Mouse (Mus musculus) MEL (cell line): ENCODE results near the gene Usp29. TPM values are rescaled to one million over a fixed set of nuclear protein-coding genes. Genes with fewer than 3 reads are reported as not detected.

ENCODE experiments used
- DNase-seq: peaks from one replicate; pipeline ENCODE4 v3.0.0; 2011; ENCODE audit warnings: low read depth, low spot score
- H3K27ac ChIP-seq: 2 replicates; pipeline ENCODE4 v1.5.1; 2012; ENCODE audit warnings: low read depth, mild to moderate bottlenecking, control low read depth, low read length, moderate library complexity; ENCODE audit not compliant: control insufficient read depth
- H3K27me3 ChIP-seq, 2 experiments: fragments of 150-350 bp in 1 of 2; sonication (generic) in 1 of 2; 2 replicates each; pipeline ENCODE4 v1.6.1; 2012; ENCODE audit warnings: low read length in 2 of 2, mild to moderate bottlenecking in 2 of 2, improper control_type of control experiment in 1 of 2, moderate library complexity in 1 of 2; ENCODE audit not compliant: insufficient read depth in 2 of 2, control insufficient read depth in 1 of 2
- H3K36me3 ChIP-seq, 2 experiments: 2 replicates each; pipeline ENCODE4 v1.6.1; 2012 to 2014; ENCODE audit warnings: low read length in 2 of 2, improper control_type of control experiment in 1 of 2, inconsistent platforms in 1 of 2, mild to moderate bottlenecking in 1 of 2; ENCODE audit not compliant: insufficient read depth in 2 of 2, control insufficient read depth in 1 of 2
- H3K4me1 ChIP-seq, 2 experiments: fragments of 150-350 bp in 1 of 2; sonication (generic) in 1 of 2; 2 replicates each; pipeline ENCODE4 v1.6.1; 2012; ENCODE audit warnings: low read length in 2 of 2, improper control_type of control experiment in 1 of 2, mild to moderate bottlenecking in 1 of 2; ENCODE audit not compliant: insufficient read depth in 2 of 2, control insufficient read depth in 1 of 2
- H3K4me3 ChIP-seq, 2 experiments: fragments of 150-350 bp in 1 of 2; sonication (generic) in 1 of 2; 2 replicates each; pipeline ENCODE4 v1.5.1; 2012; ENCODE audit warnings: low read depth in 2 of 2, low read length in 2 of 2, mild to moderate bottlenecking in 2 of 2, moderate library complexity in 2 of 2, control low read depth in 1 of 2, improper control_type of control experiment in 1 of 2; ENCODE audit not compliant: control insufficient read depth in 1 of 2, insufficient read depth in 1 of 2
- H3K79me2 ChIP-seq: 2 replicates; pipeline ENCODE4 v1.6.1; 2012; ENCODE audit warnings: mild to moderate bottlenecking, low read length, moderate library complexity; ENCODE audit not compliant: control insufficient read depth, poor library complexity, insufficient read depth
- H3K9ac ChIP-seq: 2 replicates; pipeline ENCODE4 v1.6.1; 2012; ENCODE audit warnings: low read depth, mild to moderate bottlenecking, control low read depth, low read length, moderate library complexity; ENCODE audit not compliant: control insufficient read depth, poor library complexity, severe bottlenecking
- H3K9me3 ChIP-seq: fragments of 150-350 bp; sonication (generic); replicated peaks from 2 replicates; pipeline ENCODE4 v1.6.1; 2012; ENCODE audit warnings: mild to moderate bottlenecking, low read length, improper control_type of control experiment, moderate library complexity; ENCODE audit not compliant: insufficient read depth
- BHLHE40 ChIP-seq: IDR thresholded peaks from 2 replicates; pipeline ENCODE4 v1.6.1; 2012; ENCODE audit warnings: low read depth, mild to moderate bottlenecking, inconsistent platforms, low read length, improper control_type of control experiment, borderline replicate concordance
- CHD1 ChIP-seq: IDR thresholded peaks from 2 replicates; pipeline ENCODE4 v1.6.1; 2012; ENCODE audit warnings: low read depth, mild to moderate bottlenecking, inconsistent platforms, low read length, improper control_type of control experiment
- CTCF ChIP-seq, 3 experiments: IDR thresholded peaks in 2 of 3; conservative IDR thresholded peaks in 1 of 3; 2 replicates each; pipeline ENCODE4 v1.5.1; 2011 to 2012; ENCODE audit warnings: low read length in 3 of 3, low read depth in 2 of 3, mild to moderate bottlenecking in 2 of 3, improper control_type of control experiment in 1 of 3, inconsistent platforms in 1 of 3, mixed read lengths in 1 of 3, moderate library complexity in 1 of 3; ENCODE audit not compliant: control insufficient read depth in 1 of 3, insufficient read depth in 1 of 3, poor library complexity in 1 of 3, severe bottlenecking in 1 of 3
- E2F4 ChIP-seq: IDR thresholded peaks from 2 replicates; pipeline ENCODE4 v1.6.1; 2011; ENCODE audit warnings: low read depth, low read length, improper control_type of control experiment, borderline replicate concordance
- ELF1 ChIP-seq: IDR thresholded peaks from 2 replicates; pipeline ENCODE4 v1.6.1; 2014; ENCODE audit warnings: low read depth, mild to moderate bottlenecking, inconsistent platforms, low read length, improper control_type of control experiment, moderate library complexity
- EP300 ChIP-seq, 2 experiments: IDR thresholded peaks; 2 replicates each; pipeline ENCODE4 v1.6.1; 2011; ENCODE audit warnings: improper control_type of control experiment in 2 of 2, low read length in 2 of 2, low read depth in 1 of 2, mild to moderate bottlenecking in 1 of 2
- GABPA ChIP-seq: IDR thresholded peaks from 2 replicates; pipeline ENCODE4 v1.6.1; 2012; ENCODE audit warnings: low read depth, mild to moderate bottlenecking, inconsistent platforms, low read length, improper control_type of control experiment, moderate library complexity
- GATA1 ChIP-seq: IDR thresholded peaks from 2 replicates; pipeline ENCODE4 v1.6.1; 2011; ENCODE audit warnings: low read depth, low read length, improper control_type of control experiment
- HCFC1 ChIP-seq: IDR thresholded peaks from 2 replicates; pipeline ENCODE4 v1.6.1; 2012; ENCODE audit warnings: low read depth, mild to moderate bottlenecking, inconsistent platforms, low read length, improper control_type of control experiment, moderate library complexity
- MAZ ChIP-seq: IDR thresholded peaks from 2 replicates; pipeline ENCODE4 v1.6.1; 2012; ENCODE audit warnings: low read depth, mild to moderate bottlenecking, inconsistent platforms, low read length, improper control_type of control experiment
- MEF2A ChIP-seq: IDR thresholded peaks from 2 replicates; pipeline ENCODE4 v1.6.1; 2014; ENCODE audit warnings: low read depth, mild to moderate bottlenecking, inconsistent platforms, low read length, improper control_type of control experiment; ENCODE audit not compliant: poor library complexity, insufficient replicate concordance, severe bottlenecking; ENCODE audit errors: extremely low read depth
- MYC ChIP-seq: IDR thresholded peaks from 2 replicates; pipeline ENCODE4 v1.6.1; 2011; ENCODE audit warnings: low read depth, mild to moderate bottlenecking, low read length, improper control_type of control experiment, moderate library complexity
- NRF1 ChIP-seq: IDR thresholded peaks from 2 replicates; pipeline ENCODE4 v1.6.1; 2014; ENCODE audit warnings: low read depth, mild to moderate bottlenecking, inconsistent platforms, low read length, improper control_type of control experiment, moderate library complexity; ENCODE audit not compliant: poor library complexity, insufficient read depth, severe bottlenecking
- POLR2AphosphoS2 ChIP-seq: IDR thresholded peaks from 2 replicates; pipeline ENCODE4 v1.6.1; 2011; ENCODE audit warnings: low read length, improper control_type of control experiment
- POLR2AphosphoS5 ChIP-seq: IDR thresholded peaks from 2 replicates; pipeline ENCODE4 v1.6.1; 2012; ENCODE audit warnings: low read depth, borderline replicate concordance, mild to moderate bottlenecking, inconsistent platforms, low read length, moderate library complexity, mixed read lengths
- RCOR1 ChIP-seq: IDR thresholded peaks from 2 replicates; pipeline ENCODE4 v1.6.1; 2012; ENCODE audit warnings: low read depth, mild to moderate bottlenecking, inconsistent platforms, low read length, improper control_type of control experiment
- SIN3A ChIP-seq: IDR thresholded peaks from 2 replicates; pipeline ENCODE4 v1.6.1; 2012; ENCODE audit warnings: low read length, improper control_type of control experiment, inconsistent platforms
- SMC3 ChIP-seq: IDR thresholded peaks from 2 replicates; pipeline ENCODE4 v1.6.1; 2011; ENCODE audit warnings: low read depth, low read length, improper control_type of control experiment
- TCF12 ChIP-seq: IDR thresholded peaks from 2 replicates; pipeline ENCODE4 v1.6.1; 2014; ENCODE audit warnings: low read depth, mild to moderate bottlenecking, inconsistent platforms, low read length, improper control_type of control experiment, moderate library complexity
- USF1 ChIP-seq: IDR thresholded peaks from 2 replicates; pipeline ENCODE4 v1.6.1; 2014; ENCODE audit warnings: low read depth, mild to moderate bottlenecking, inconsistent platforms, low read length, improper control_type of control experiment, moderate library complexity
- USF2 ChIP-seq, 2 experiments: IDR thresholded peaks; 2 replicates each; pipeline ENCODE4 v1.6.1; 2011 to 2012; ENCODE audit warnings: improper control_type of control experiment in 2 of 2, low read length in 2 of 2, borderline replicate concordance in 1 of 2, inconsistent platforms in 1 of 2, low read depth in 1 of 2, mild to moderate bottlenecking in 1 of 2; ENCODE audit not compliant: insufficient read depth in 1 of 2
- ZKSCAN1 ChIP-seq: IDR thresholded peaks from 2 replicates; pipeline ENCODE4 v1.6.1; 2012; ENCODE audit warnings: low read depth, mild to moderate bottlenecking, inconsistent platforms, low read length, improper control_type of control experiment, moderate library complexity
- ZNF384 ChIP-seq: IDR thresholded peaks from 2 replicates; pipeline ENCODE4 v1.6.1; 2012; ENCODE audit warnings: low read depth, mild to moderate bottlenecking, inconsistent platforms, low read length, improper control_type of control experiment
- polyA plus RNA-seq, 2 experiments: library from polyadenylated mRNA; stranded (reverse) in 1 of 2; unstranded in 1 of 2; fragments of >175 nt in 1 of 2; fragments of >200 nt in 1 of 2; gene quantifications; 2 replicates each; pipeline versions ENCODE4 v1.2.1 to v1.2.4; 2012; ENCODE audit warnings: low replicate concordance in 2 of 2, low read depth in 1 of 2; ENCODE audit not compliant: insufficient read length in 2 of 2, insufficient read depth in 1 of 2, missing spikeins in 1 of 2
- total RNA-seq: library from RNA; depleted of rRNA; stranded (reverse); fragments of 300-350 nt; gene quantifications from 2 replicates; pipeline ENCODE4 v1.2.3, GENCODE M21; 2012

Usp29 gene
- total and polyA plus RNA-seq, 3 experiments = not detected

- no peak for TF ChIP-seq ELF1
- TF ChIP-seq SMC3 = no peak
- no peak for TF ChIP-seq CTCF (IDR thresholded peaks at IDR 0.05 in 2 of 3, conservative IDR thresholded peaks at IDR 0.05 in 1 of 3; ENCODE audit: control insufficient read depth in 1 of 3, insufficient read depth in 1 of 3, low read depth in 2 of 3, low read length in 3 of 3, poor library complexity in 1 of 3, severe bottlenecking in 1 of 3)
- TF ChIP-seq SIN3A = no peak
- TF ChIP-seq CHD1 = no peak
- no peak for TF ChIP-seq MAZ
- no peak for TF ChIP-seq USF2 (IDR thresholded peaks at IDR 0.05; ENCODE audit: borderline replicate concordance in 1 of 2, insufficient read depth in 1 of 2, low read depth in 1 of 2, low read length in 2 of 2)
- TF ChIP-seq E2F4 = no peak
- no peak for TF ChIP-seq NRF1
- TF ChIP-seq GABPA = no peak
- no peak for TF ChIP-seq GATA1
- no peak for TF ChIP-seq POLR2AphosphoS5
- no peak for TF ChIP-seq TCF12
- TF ChIP-seq MYC = no peak
- TF ChIP-seq MEF2A = no peak
- no peak for TF ChIP-seq ZKSCAN1
Observed at GRCm38 (mm10) chr7:6749196-6749595, 18.8 kb downstream of the Usp29 start.

GRCm38 (mm10) chr7:6753440-6753839, 23.1 kb downstream of the Usp29 start:
- Histone ChIP-seq H3K9ac (no peak overlapping the region), H3K9me3 (no peaks in the 10 kb centered on the region), H3K27ac (no peak overlapping the region), H3K27me3 (no peaks in the 10 kb centered on the region; a peak in 1 of 4 replicates), H3K79me2 (no peaks in the 10 kb centered on the region), H3K4me3 (no peak overlapping the region), H3K36me3 (no peaks in the 10 kb centered on the region), H3K4me1 (no peaks in the 10 kb centered on the region)
- no peak for TF ChIP-seq USF1
- no peak for TF ChIP-seq HCFC1
- no peak for TF ChIP-seq RCOR1
- TF ChIP-seq USF2 (IDR thresholded peaks at IDR 0.05; ENCODE audit: borderline replicate concordance in 1 of 2, insufficient read depth in 1 of 2, low read depth in 1 of 2, low read length in 2 of 2) = no peak
- no peak for TF ChIP-seq BHLHE40
- TF ChIP-seq POLR2AphosphoS2 = no peak
- no peak for TF ChIP-seq CHD1
- TF ChIP-seq SMC3 = no peak
- no peak for TF ChIP-seq EP300 (IDR thresholded peaks at IDR 0.05; ENCODE audit: low read depth in 1 of 2, low read length in 2 of 2)
- no peak for TF ChIP-seq ZNF384
- no peak for TF ChIP-seq ELF1
- DNase-seq = no peak

More at GRCm38 (mm10) chr7:6749196-6749595, 18.8 kb downstream of the Usp29 start:
- no peak overlapping the region for H3K9ac ChIP-seq
- H3K79me2 ChIP-seq = no peaks in the 10 kb centered on the region
- no peaks in the 10 kb centered on the region for H3K36me3 ChIP-seq
- H3K27ac ChIP-seq = no peak overlapping the region
- DNase-seq = no peak
- H3K4me3 ChIP-seq = no peak overlapping the region
- no peaks in the 10 kb centered on the region for H3K4me1 ChIP-seq
- H3K9me3 ChIP-seq = no peaks in the 10 kb centered on the region
- H3K27me3 ChIP-seq = no peaks in the 10 kb centered on the region
